Mouse (Mus musculus) right cerebral cortex, postnatal 10 days (tissue): ENCODE measurements around the gene Itpr1.

ENCODE experiments used
- DNase-seq, 2 experiments: peaks; one replicate each; pipeline ENCODE4 v3.0.0; 2021; ENCODE audit warnings: low spot score in 2 of 2

Gene Itpr1

GRCm38 (mm10) chr6:108278826-108279630 lies 66.1 kb downstream of the Itpr1 start:
- no peak for DNase-seq

- DNase-seq: no peak
Measured at GRCm38 (mm10) chr6:108282131-108282530, 69.2 kb downstream of the Itpr1 start.

GRCm38 (mm10) chr6:108282621-108283020 lies 69.7 kb downstream of the Itpr1 start:
- DNase-seq: no peak

GRCm38 (mm10) chr6:108284688-108285087 lies 71.8 kb downstream of the Itpr1 start:
- no peak for DNase-seq

GRCm38 (mm10) chr6:108288979-108289378 lies 76.1 kb downstream of the Itpr1 start:
- DNase-seq: no peak

- no peak for DNase-seq
Measured at GRCm38 (mm10) chr6:108290978-108291377, 78.1 kb downstream of the Itpr1 start.

GRCm38 (mm10) chr6:108291556-108291955 lies 78.7 kb downstream of the Itpr1 start:
- DNase-seq: no peak

GRCm38 (mm10) chr6:108301856-108302255 lies 89.0 kb downstream of the Itpr1 start:
- no peak for DNase-seq

GRCm38 (mm10) chr6:108303619-108304567 lies 91.0 kb downstream of the Itpr1 start:
- peak; percentile 38 to 58 for DNase-seq

- no peak for DNase-seq
Measured at GRCm38 (mm10) chr6:108305171-108305779, 92.4 kb downstream of the Itpr1 start.

- no peak for DNase-seq
Measured at GRCm38 (mm10) chr6:108306240-108306639, 93.3 kb downstream of the Itpr1 start.

- DNase-seq: no peak
Measured at GRCm38 (mm10) chr6:108306910-108307584, 94.2 kb downstream of the Itpr1 start.

GRCm38 (mm10) chr6:108307770-108308169 lies 94.9 kb downstream of the Itpr1 start:
- DNase-seq: no peak

- no peak for DNase-seq
Measured at GRCm38 (mm10) chr6:108309391-108310182, 96.7 kb downstream of the Itpr1 start.

- no peak for DNase-seq
Measured at GRCm38 (mm10) chr6:108313056-108313455, 100.2 kb downstream of the Itpr1 start.

- DNase-seq: no peak
Measured at GRCm38 (mm10) chr6:108313997-108314396, 101.1 kb downstream of the Itpr1 start.

GRCm38 (mm10) chr6:108316268-108316824 lies 103.5 kb downstream of the Itpr1 start:
- DNase-seq: no peak

- DNase-seq: no peak
Measured at GRCm38 (mm10) chr6:108316951-108317350, 104.1 kb downstream of the Itpr1 start.

- peak; percentile 74 to 86 for DNase-seq
Measured at GRCm38 (mm10) chr6:108321653-108322052, 108.8 kb downstream of the Itpr1 start.

GRCm38 (mm10) chr6:108324464-108325025 lies 111.6 kb downstream of the Itpr1 start:
- DNase-seq: no peak
